Mouse (Mus musculus) midbrain, embryonic 12.5 days (tissue): ENCODE data around the gene Cdhr3. TPM values are rescaled to one million over a fixed set of nuclear protein-coding genes. Genes with fewer than 3 reads are reported as not detected.
A peak's percentile ranks its signal among the peaks of the same experiment; 100 is the strongest.

ENCODE experiments used
- ATAC-seq: fragments of 200-750 bp; cut with Nextera tagmentation; 2 replicates; pipeline ENCODE4 v1.8.0; 2017; ENCODE audit warnings: low read depth, moderate TSS enrichment, moderate library complexity; ENCODE audit not compliant: low FRiP score
- H3K27ac ChIP-seq: fragments of 300-500 bp; sonication (generic); replicated peaks from 2 replicates; pipeline ENCODE4 v1.5.1; 2016; ENCODE audit warnings: mild to moderate bottlenecking
- H3K27me3 ChIP-seq: fragments of 300-500 bp; sonication (generic); 2 replicates; pipeline ENCODE4 v1.6.1; 2016; ENCODE audit warnings: mild to moderate bottlenecking
- H3K36me3 ChIP-seq: fragments of 300-500 bp; sonication (generic); 2 replicates; pipeline ENCODE4 v1.6.1; 2016
- H3K4me1 ChIP-seq: fragments of 300-500 bp; sonication (generic); 2 replicates; pipeline ENCODE4 v1.6.1; 2016
- H3K4me2 ChIP-seq: fragments of 300-500 bp; sonication (generic); replicated peaks from 2 replicates; pipeline ENCODE4 v1.6.1; 2016; ENCODE audit warnings: mild to moderate bottlenecking, moderate library complexity
- H3K4me3 ChIP-seq: fragments of 300-500 bp; sonication (generic); 2 replicates; pipeline ENCODE4 v1.5.1; 2016; ENCODE audit warnings: mild to moderate bottlenecking
- H3K9ac ChIP-seq: fragments of 300-500 bp; sonication (generic); replicated peaks from 2 replicates; pipeline ENCODE4 v1.6.1; 2016; ENCODE audit warnings: mild to moderate bottlenecking, moderate library complexity
- H3K9me3 ChIP-seq: fragments of 300-500 bp; sonication (generic); 2 replicates; pipeline ENCODE4 v1.6.1; 2016; ENCODE audit warnings: mild to moderate bottlenecking
- WGBS: fragments of 180-500 bp; shearing (Covaris S2); methylation state at CpG from one replicate; pipeline ENCODE4 v1.1.7; 2016; 5-methylcytosine and 5-hydroxymethylcytosine counted together
- polyA plus RNA-seq: library from polyadenylated mRNA; unstranded; fragments of >200 nt; fragmentation: Nextera tagmentation; extraction: Ambion mirVana; gene quantifications from 2 replicates; pipeline ENCODE4 v1.2.1, GENCODE M21; 2016

The Cdhr3 gene
- polyA plus RNA-seq, 1 experiment from 2014 or later, result 0.08 TPM

- Histone ChIP-seq H3K27ac (no peak overlapping the region), H3K27me3 (no peaks in the 10 kb centered on the region), H3K36me3 (no peaks in the 10 kb centered on the region), H3K4me2 (no peak overlapping the region), H3K9ac (no peak overlapping the region), H3K4me1 (peaks cover 27% of the 10 kb centered on the region), H3K4me3 (no peak overlapping the region), H3K9me3 (no peaks in the 10 kb centered on the region)
- peak; percentile 78 for ATAC-seq
Measured at GRCm38 (mm10) chr12:33109531-33109930, 16.9 kb upstream of the Cdhr3 start.

GRCm38 (mm10) chr12:33106438-33107167 lies 13.9 kb upstream of the Cdhr3 start:
- peaks cover 29% of the 10 kb centered on the region for H3K4me1 ChIP-seq
- H3K9me3 ChIP-seq, result no peaks in the 10 kb centered on the region
- no peak overlapping the region for H3K4me2 ChIP-seq
- no peak overlapping the region for H3K4me3 ChIP-seq
- no peak overlapping the region for H3K9ac ChIP-seq
- no peak for ATAC-seq
- WGBS, result 78% methylated on average over 10 of the region's 10 CpGs
- H3K27me3 ChIP-seq, result no peaks in the 10 kb centered on the region
- no peak overlapping the region for H3K27ac ChIP-seq
- no peaks in the 10 kb centered on the region for H3K36me3 ChIP-seq

GRCm38 (mm10) chr12:33105724-33106123 lies 13.0 kb upstream of the Cdhr3 start:
- H3K36me3 ChIP-seq, result no peaks in the 10 kb centered on the region
- WGBS, result 74% methylated on average over 4 of the region's 4 CpGs
- H3K4me3 ChIP-seq, result no peak overlapping the region
- no peak overlapping the region for H3K9ac ChIP-seq
- no peak for ATAC-seq
- H3K27ac ChIP-seq, result no peak overlapping the region
- no peaks in the 10 kb centered on the region for H3K9me3 ChIP-seq
- no peaks in the 10 kb centered on the region for H3K27me3 ChIP-seq
- H3K4me1 ChIP-seq, result peaks cover 22% of the 10 kb centered on the region
- H3K4me2 ChIP-seq, result no peak overlapping the region

GRCm38 (mm10) chr12:33102342-33103115 lies 9.9 kb upstream of the Cdhr3 start:
- H3K27me3 ChIP-seq, result no peaks in the 10 kb centered on the region
- H3K4me1 ChIP-seq, result peaks cover 18% of the 10 kb centered on the region
- peak; percentile 76 for ATAC-seq
- no peak overlapping the region for H3K9ac ChIP-seq
- peak overlapping the region; percentile 39 for H3K27ac ChIP-seq
- 46% methylated on average over 15 of the region's 15 CpGs for WGBS
- H3K4me3 ChIP-seq, result no peak overlapping the region
- H3K36me3 ChIP-seq, result no peaks in the 10 kb centered on the region
- no peaks in the 10 kb centered on the region for H3K9me3 ChIP-seq
- H3K4me2 ChIP-seq, result no peak overlapping the region

- Histone ChIP-seq H3K36me3 (no peaks in the 10 kb centered on the region), H3K4me1 (peaks cover 18% of the 10 kb centered on the region), H3K9ac (no peak overlapping the region), H3K27me3 (no peaks in the 10 kb centered on the region), H3K4me2 (no peak overlapping the region), H3K27ac (peak overlapping the region; percentile 39), H3K9me3 (no peaks in the 10 kb centered on the region), H3K4me3 (no peak overlapping the region)
- ATAC-seq, result no peak
- WGBS, result 75% methylated on average over 8 of the region's 8 CpGs
Measured at GRCm38 (mm10) chr12:33101627-33102026, 9.0 kb upstream of the Cdhr3 start.

GRCm38 (mm10) chr12:33096017-33096416 lies 3.3 kb upstream of the Cdhr3 start:
- no peak overlapping the region for H3K4me3 ChIP-seq
- H3K9ac ChIP-seq, result no peak overlapping the region
- 58% methylated on average over 3 of the region's 3 CpGs for WGBS
- no peaks in the 10 kb centered on the region for H3K4me1 ChIP-seq
- no peaks in the 10 kb centered on the region for H3K36me3 ChIP-seq
- H3K4me2 ChIP-seq, result no peak overlapping the region
- no peak for ATAC-seq
- H3K27me3 ChIP-seq, result no peaks in the 10 kb centered on the region
- H3K27ac ChIP-seq, result no peak overlapping the region
- no peaks in the 10 kb centered on the region for H3K9me3 ChIP-seq

- Histone ChIP-seq H3K4me3 (no peak overlapping the region), H3K27me3 (no peaks in the 10 kb centered on the region), H3K9me3 (no peaks in the 10 kb centered on the region), H3K36me3 (no peaks in the 10 kb centered on the region), H3K27ac (no peak overlapping the region), H3K4me2 (no peak overlapping the region), H3K9ac (no peak overlapping the region), H3K4me1 (no peaks in the 10 kb centered on the region)
- 86% methylated on average over 2 of the region's 2 CpGs for WGBS
- no peak for ATAC-seq
Measured at GRCm38 (mm10) chr12:33092196-33092595, 479 bp downstream of the Cdhr3 start.

- peak; percentile 70 for ATAC-seq
- Histone ChIP-seq H3K4me2 (no peak overlapping the region), H3K27me3 (peaks cover 13% of the 10 kb centered on the region), H3K9me3 (no peaks in the 10 kb centered on the region), H3K4me1 (peaks cover 23% of the 10 kb centered on the region), H3K4me3 (no peak overlapping the region), H3K9ac (no peak overlapping the region), H3K27ac (0 out of 2 replicates have a peak overlapping the region, but pooled peaks have one; percentile 15), H3K36me3 (no peaks in the 10 kb centered on the region)
- WGBS, result 8% methylated on average over 5 of the region's 5 CpGs
Measured at GRCm38 (mm10) chr12:33086151-33086550, 6.5 kb downstream of the Cdhr3 start.

GRCm38 (mm10) chr12:33084683-33085082 lies 8.0 kb downstream of the Cdhr3 start:
- no peak for ATAC-seq
- no peaks in the 10 kb centered on the region for H3K9me3 ChIP-seq
- no peak overlapping the region for H3K27ac ChIP-seq
- WGBS, result 35% methylated on average over 2 of the region's 2 CpGs
- H3K27me3 ChIP-seq, result peaks cover 13% of the 10 kb centered on the region
- peaks cover 23% of the 10 kb centered on the region for H3K4me1 ChIP-seq
- H3K9ac ChIP-seq, result no peak overlapping the region
- no peak overlapping the region for H3K4me3 ChIP-seq
- no peak overlapping the region for H3K4me2 ChIP-seq
- H3K36me3 ChIP-seq, result no peaks in the 10 kb centered on the region

GRCm38 (mm10) chr12:33083362-33083761 lies 9.3 kb downstream of the Cdhr3 start:
- 84% methylated on average over 5 of the region's 5 CpGs for WGBS
- Histone ChIP-seq H3K9me3 (no peaks in the 10 kb centered on the region), H3K4me1 (peaks cover 23% of the 10 kb centered on the region), H3K27ac (no peak overlapping the region), H3K4me3 (no peak overlapping the region), H3K27me3 (peaks cover 13% of the 10 kb centered on the region), H3K9ac (no peak overlapping the region), H3K4me2 (no peak overlapping the region), H3K36me3 (no peaks in the 10 kb centered on the region)
- no peak for ATAC-seq

GRCm38 (mm10) chr12:33076309-33076708 lies 16.4 kb downstream of the Cdhr3 start:
- Histone ChIP-seq H3K27me3 (no peaks in the 10 kb centered on the region; the same call in none of the 2 replicates), H3K4me3 (no peak overlapping the region), H3K4me1 (peaks cover 18% of the 10 kb centered on the region), H3K9me3 (no peaks in the 10 kb centered on the region), H3K36me3 (no peaks in the 10 kb centered on the region), H3K4me2 (no peak overlapping the region), H3K9ac (no peak overlapping the region), H3K27ac (no peak overlapping the region)
- 77% methylated on average over 3 of the region's 3 CpGs for WGBS
- ATAC-seq, result no peak

- ATAC-seq, result peak; percentile 42
Measured at GRCm38 (mm10) chr12:33071901-33072672, 20.6 kb downstream of the Cdhr3 start.

More at GRCm38 (mm10) chr12:33071901-33072672, 20.6 kb downstream of the Cdhr3 start:
- Histone ChIP-seq H3K27me3 (no peaks in the 10 kb centered on the region; the same call in 1 of the 2 replicates), H3K4me3 (no peak overlapping the region), H3K4me2 (no peak overlapping the region), H3K27ac (peak overlapping the region; percentile 53), H3K9me3 (no peaks in the 10 kb centered on the region), H3K36me3 (no peaks in the 10 kb centered on the region), H3K9ac (no peak overlapping the region), H3K4me1 (peaks cover 18% of the 10 kb centered on the region)
- WGBS, result 37% methylated on average over 8 of the region's 8 CpGs
